Mouse (Mus musculus) 416B (cell line): Measurements from ENCODE around the gene Hdac7.

Source experiments
- DNase-seq: peaks from one replicate; pipeline ENCODE4 v3.0.0; 2011; ENCODE audit warnings: low read depth

Hdac7 gene

GRCm38 (mm10) chr15:97814703-97815102 lies 29.6 kb downstream of the Hdac7 start:
- DNase-seq: peak; percentile 49

- DNase-seq: no peak
Measured at GRCm38 (mm10) chr15:97813452-97814204, 30.7 kb downstream of the Hdac7 start.

- DNase-seq: no peak
Measured at GRCm38 (mm10) chr15:97812875-97813274, 31.4 kb downstream of the Hdac7 start.

GRCm38 (mm10) chr15:97812126-97812525 lies 32.2 kb downstream of the Hdac7 start:
- no peak for DNase-seq

- DNase-seq: no peak
Measured at GRCm38 (mm10) chr15:97811307-97811706, 33.0 kb downstream of the Hdac7 start.

- no peak for DNase-seq
Measured at GRCm38 (mm10) chr15:97810399-97810798, 33.9 kb downstream of the Hdac7 start.

- DNase-seq: peak; percentile 41
Measured at GRCm38 (mm10) chr15:97809942-97810341, 34.4 kb downstream of the Hdac7 start.

GRCm38 (mm10) chr15:97809206-97809605 lies 35.1 kb downstream of the Hdac7 start:
- DNase-seq: no peak

- no peak for DNase-seq
Measured at GRCm38 (mm10) chr15:97808532-97808931, 35.8 kb downstream of the Hdac7 start.

GRCm38 (mm10) chr15:97807867-97808266 lies 36.4 kb downstream of the Hdac7 start:
- DNase-seq: no peak

GRCm38 (mm10) chr15:97802575-97802974 lies 41.7 kb downstream of the Hdac7 start:
- DNase-seq: no peak

- DNase-seq: no peak
Measured at GRCm38 (mm10) chr15:97801811-97802210, 42.5 kb downstream of the Hdac7 start.

- no peak for DNase-seq
Measured at GRCm38 (mm10) chr15:97800853-97801252, 43.4 kb downstream of the Hdac7 start.

GRCm38 (mm10) chr15:97799446-97799845 lies 44.9 kb downstream of the Hdac7 start:
- DNase-seq: no peak

- no peak for DNase-seq
Measured at GRCm38 (mm10) chr15:97798134-97798533, 46.2 kb downstream of the Hdac7 start.

- no peak for DNase-seq
Measured at GRCm38 (mm10) chr15:97796674-97797310, 47.5 kb downstream of the Hdac7 start.

GRCm38 (mm10) chr15:97795559-97796235 lies 48.6 kb downstream of the Hdac7 start:
- DNase-seq: no peak

- no peak for DNase-seq
Measured at GRCm38 (mm10) chr15:97794268-97794667, 50.0 kb downstream of the Hdac7 start.

GRCm38 (mm10) chr15:97793386-97794153 lies 50.7 kb downstream of the Hdac7 start:
- DNase-seq: no peak

- no peak for DNase-seq
Measured at GRCm38 (mm10) chr15:97791126-97791700, 53.1 kb downstream of the Hdac7 start.

GRCm38 (mm10) chr15:97789761-97790505 lies 54.4 kb downstream of the Hdac7 start:
- peak; percentile 66 for DNase-seq
